Mouse (Mus musculus): ENCODE measurements at regions not wholly inside any gene's neighbourhood (a gene's known extent, or its start where the extent isn't known, plus 50 kb on each side); places are given as distances from the start of the nearest gene placed in this dataset.

GRCm38 (mm10) chr9:60931290-60931689 lies 136.9 kb downstream of the Uaca start:
- TF ChIP-seq POLR2A (IDR thresholded peaks at IDR 0.05; ENCODE audit: low read depth, low read length) (no peak), CTCF (IDR thresholded peaks at IDR 0.05; ENCODE audit: extremely low read depth, insufficient read length, insufficient replicate concordance, low read depth, low read length) (no peak)
